8 mouse cellular contexts compared by ENCODE assay signal in the genomic region with DNA sequence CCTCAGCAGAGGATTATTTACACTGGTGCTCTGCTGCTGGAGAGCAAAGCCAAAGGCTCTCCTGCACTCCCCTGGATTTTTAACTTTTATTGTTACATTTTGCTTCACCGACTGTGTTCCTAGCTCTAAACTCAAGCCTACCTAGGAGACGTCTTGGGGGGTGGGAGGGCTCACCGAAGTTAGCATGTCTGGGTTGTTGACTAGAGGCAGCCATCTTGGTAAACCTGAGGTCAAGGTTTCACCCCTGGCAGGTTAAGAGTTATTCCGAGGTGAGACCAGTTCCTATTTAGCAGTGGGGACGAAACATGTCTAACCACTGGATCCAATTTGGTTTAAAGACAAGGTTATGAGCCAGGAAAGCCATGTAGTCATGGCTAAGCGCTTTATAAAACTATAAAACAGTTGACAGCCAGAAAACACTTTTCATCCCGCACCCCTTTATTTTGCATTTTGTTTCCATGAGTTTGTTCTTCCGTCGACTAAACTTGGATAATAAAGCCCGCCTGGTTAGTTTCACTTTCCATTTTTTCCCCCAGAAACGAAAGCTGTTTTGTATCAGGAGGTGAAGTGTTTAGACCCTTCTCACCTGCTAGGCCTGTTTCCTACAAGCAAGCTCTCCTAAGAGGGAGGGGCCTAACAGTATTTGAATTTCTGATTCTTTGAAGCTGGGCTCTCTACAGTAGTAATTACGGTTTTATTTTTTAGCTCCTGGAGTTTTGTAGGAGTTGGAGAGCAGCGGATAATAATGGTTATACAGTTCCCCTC. TPM values are rescaled to one million over a fixed set of nuclear protein-coding genes. Genes with fewer than 3 reads are reported as not detected.
DNase-seq lines count a peak whose midpoint lies in the region; ATAC-seq and TF ChIP-seq lines count a peak whose summit lies in the region.

No protein-coding gene starts in this region.

- peak overlapping the region; percentile 53 for H3K9ac ChIP-seq in heart, embryonic 15.5 days
- peak overlapping the region; percentile 94 for H3K9ac ChIP-seq in liver, embryonic 13.5 days
- no peak overlapping the region for H3K9ac ChIP-seq in stomach, embryonic 14.5 days (replicated peaks; ENCODE audit: low read depth, low read length)

- peak overlapping the region; percentile 74 for H3K4me3 ChIP-seq in lung, adult 2 months (replicated peaks; ENCODE audit: extremely low read depth, low read depth, low read length)
- H3K4me3 ChIP-seq in heart, embryonic 15.5 days, result peak overlapping the region; percentile 76
- H3K4me3 ChIP-seq in liver, embryonic 13.5 days (replicated peaks), result peak overlapping the region; percentile 95
- peak overlapping the region; percentile 92 for H3K4me3 ChIP-seq in stomach, embryonic 14.5 days (ENCODE audit: low read depth, low read length)

- DNase-seq in lung, adult 2 months, result no peak
- DNase-seq in lung, postnatal 14 days, result no peak
- DNase-seq in T-cell, adult 2 months (ENCODE audit: low spot score), result peak; percentile 28
- DNase-seq in liver, embryonic 13.5 days, result peak; percentile 8
- no peak for DNase-seq in urinary bladder, adult 18-20 months (ENCODE audit: low spot score in 2 of 2)
- no peak for DNase-seq in gastrocnemius, adult 18-20 months (ENCODE audit: low spot score)

- TF ChIP-seq CTCF in lung, adult 2 months (IDR thresholded peaks at IDR 0.05; ENCODE audit: insufficient read depth, low read length), result no peak

- H3K4me2 ChIP-seq in heart, embryonic 15.5 days, result peak overlapping the region; percentile 85
- H3K4me2 ChIP-seq in liver, embryonic 13.5 days, result peak overlapping the region; percentile 98
- peak overlapping the region; percentile 89 for H3K4me2 ChIP-seq in stomach, embryonic 14.5 days (replicated peaks; ENCODE audit: low read depth, low read length)

- no peaks in the 10 kb centered on the region for H3K36me3 ChIP-seq in heart, embryonic 15.5 days
- peaks cover 7% of the 10 kb centered on the region; the same call in 1 of the 2 replicates for H3K36me3 ChIP-seq in liver, embryonic 13.5 days
- no peaks in the 10 kb centered on the region for H3K36me3 ChIP-seq in stomach, embryonic 14.5 days (ENCODE audit: control insufficient read depth, insufficient read depth, low read length)

- no peaks in the 10 kb centered on the region for H3K27me3 ChIP-seq in heart, embryonic 15.5 days
- H3K27me3 ChIP-seq in liver, embryonic 13.5 days, result no peaks in the 10 kb centered on the region
- H3K27me3 ChIP-seq in stomach, embryonic 14.5 days (ENCODE audit: control insufficient read depth, insufficient read depth, low read length), result no peaks in the 10 kb centered on the region

- WGBS in lung, adult 2 months, result 12% methylated on average over 13 of the region's 13 CpGs
- 24% methylated on average over 13 of the region's 13 CpGs for WGBS in heart, embryonic 15.5 days
- 15% methylated on average over 13 of the region's 13 CpGs for WGBS in liver, embryonic 13.5 days (ENCODE audit: insufficient replicate concordance)
- WGBS in stomach, embryonic 14.5 days, result 17% methylated on average over 13 of the region's 13 CpGs

- no peaks in the 10 kb centered on the region for H3K9me3 ChIP-seq in heart, embryonic 15.5 days (replicated peaks)
- no peaks in the 10 kb centered on the region for H3K9me3 ChIP-seq in liver, embryonic 13.5 days (replicated peaks)
- H3K9me3 ChIP-seq in stomach, embryonic 14.5 days (ENCODE audit: control insufficient read depth, low read depth, low read length), result no peaks in the 10 kb centered on the region

- peak overlapping the region; percentile 89 for H3K27ac ChIP-seq in heart, embryonic 15.5 days
- H3K27ac ChIP-seq in liver, embryonic 13.5 days, result peak overlapping the region; percentile 88
- H3K27ac ChIP-seq in stomach, embryonic 14.5 days (ENCODE audit: low read length), result peak overlapping the region; percentile 89

- no peak for ATAC-seq in heart, embryonic 15.5 days (replicated peaks; ENCODE audit: insufficient number of reproducible peaks, insufficient read depth, low FRiP score, low read depth)
- no peak for ATAC-seq in liver, embryonic 13.5 days (ENCODE audit: low read depth)
- no peak for ATAC-seq in stomach, embryonic 14.5 days (ENCODE audit: insufficient number of reproducible peaks, insufficient read depth, low FRiP score, low read depth)

- TF ChIP-seq POLR2A in lung, adult 2 months (IDR thresholded peaks at IDR 0.05; ENCODE audit: borderline replicate concordance, extremely low read depth, low read depth, low read length), result no peak

- peaks cover 12% of the 10 kb centered on the region; the same call in 1 of the 2 replicates for H3K4me1 ChIP-seq in lung, adult 2 months (ENCODE audit: control insufficient read depth, insufficient read depth, low read length)
- H3K4me1 ChIP-seq in heart, embryonic 15.5 days (replicated peaks), result peaks cover 35% of the 10 kb centered on the region
- H3K4me1 ChIP-seq in liver, embryonic 13.5 days (replicated peaks), result peaks cover 57% of the 10 kb centered on the region
- H3K4me1 ChIP-seq in stomach, embryonic 14.5 days (ENCODE audit: control insufficient read depth, insufficient read depth, low read length), result peaks cover 21% of the 10 kb centered on the region

RNA-seq across cellular contexts. Expression of a gene that starts 1.2 kb away (rescaled TPM):
- polyA plus RNA-seq in lung, adult 2 months (2012; rRNA removed), result 19.1 and 22.2 TPM in 2 replicates
- polyA plus RNA-seq in heart, embryonic 15.5 days (2015; fragmentation: Nextera tagmentation; extraction: Ambion mirVana), result 13.8 and 15.7 TPM in 2 replicates
- polyA plus RNA-seq in liver, embryonic 13.5 days (2015; fragmentation: Nextera tagmentation; extraction: Ambion mirVana), result 8.9 and 9.8 TPM in 2 replicates
- 25.1 and 27.2 TPM in 2 replicates for polyA plus RNA-seq in stomach, embryonic 14.5 days (2014; fragmentation: Nextera tagmentation; extraction: Ambion mirVana)
- total RNA-seq in gastrocnemius, adult 18-20 months (2021), result 100 to 1,000 TPM in 1 of 2 experiments, 10 to 100 TPM in 1; 87.0 to 114 TPM

Comparison
In these comparisons a context has a peak if more than half of its experiments do, and no peak if none do; other contexts are left out.
1. DNase-seq: peak in T-cell, adult 2 months (single experiment) and liver, embryonic 13.5 days (single experiment); none in lung, adult 2 months (single experiment), lung, postnatal 14 days (single experiment), urinary bladder, adult 18-20 months (0 of 2) and gastrocnemius, adult 18-20 months (single experiment).
2. Peak in every context shown above with its lines, with median percentiles within 50 percentile points of each other: H3K4me3 ChIP-seq, H3K27ac ChIP-seq and H3K4me2 ChIP-seq.